Mouse (Mus musculus): ENCODE results near the gene Mutyh. TPM values are rescaled to one million over a fixed set of nuclear protein-coding genes. Genes with fewer than 3 reads are reported as not detected.
"Not testable (repeated sequence)": the region's sequence is repeated elsewhere in the genome, so short reads cannot be mapped to it uniquely, and the experiment has no call there.

The Mutyh gene
- polyA plus RNA-seq, 1 experiment from 2014 or later: 1.7 TPM

DNA sequence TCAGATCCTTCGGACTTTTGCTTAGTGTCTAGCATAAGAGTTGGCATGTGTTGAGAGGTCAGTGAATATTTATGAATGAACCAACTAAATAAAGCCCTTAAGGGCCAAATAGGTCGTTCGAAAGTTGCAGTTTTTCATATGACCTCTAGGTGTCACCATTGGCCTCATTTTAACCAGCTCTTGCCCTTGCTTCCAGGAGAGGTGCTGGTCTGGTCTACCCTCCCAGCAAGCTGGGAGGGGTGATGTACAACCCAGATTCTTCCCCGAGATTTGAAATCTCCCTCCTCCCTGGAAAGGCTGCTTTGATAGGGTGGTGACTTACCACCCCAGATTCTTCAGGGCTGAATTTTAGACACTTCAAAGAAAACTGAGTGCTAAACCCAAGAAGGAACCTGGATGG lies 20.3 kb downstream of the Mutyh start:
- H3K9me3 ChIP-seq (ENCODE audit: low read length): no peaks in the 10 kb centered on the region
- no peak overlapping the region for H3K4me2 ChIP-seq (ENCODE audit: low read depth, low read length)
- H3K4me1 ChIP-seq (ENCODE audit: insufficient read depth): peaks cover 7% of the 10 kb centered on the region
- H3K27me3 ChIP-seq (ENCODE audit: insufficient read depth, low read length): no peaks in the 10 kb centered on the region
- H3K9ac ChIP-seq (replicated peaks): no peak overlapping the region
- no peak for DNase-seq
- H3K27ac ChIP-seq (ENCODE audit: low read depth): no peak overlapping the region
- H3K4me3 ChIP-seq (ENCODE audit: low read depth, low read length): no peak overlapping the region
- peak; percentile 64 for ATAC-seq
- no peaks in the 10 kb centered on the region for H3K36me3 ChIP-seq (replicated peaks; ENCODE audit: insufficient read depth, low read length)
- TF ChIP-seq CTCF (IDR thresholded peaks at IDR 0.05; ENCODE audit: low read depth) (peak; percentile 83), EP300 (IDR thresholded peaks at IDR 0.05; ENCODE audit: low read depth) (no peak)
- WGBS (ENCODE audit: insufficient replicate concordance): 2% methylated on average over 4 of the region's 4 CpGs

DNA sequence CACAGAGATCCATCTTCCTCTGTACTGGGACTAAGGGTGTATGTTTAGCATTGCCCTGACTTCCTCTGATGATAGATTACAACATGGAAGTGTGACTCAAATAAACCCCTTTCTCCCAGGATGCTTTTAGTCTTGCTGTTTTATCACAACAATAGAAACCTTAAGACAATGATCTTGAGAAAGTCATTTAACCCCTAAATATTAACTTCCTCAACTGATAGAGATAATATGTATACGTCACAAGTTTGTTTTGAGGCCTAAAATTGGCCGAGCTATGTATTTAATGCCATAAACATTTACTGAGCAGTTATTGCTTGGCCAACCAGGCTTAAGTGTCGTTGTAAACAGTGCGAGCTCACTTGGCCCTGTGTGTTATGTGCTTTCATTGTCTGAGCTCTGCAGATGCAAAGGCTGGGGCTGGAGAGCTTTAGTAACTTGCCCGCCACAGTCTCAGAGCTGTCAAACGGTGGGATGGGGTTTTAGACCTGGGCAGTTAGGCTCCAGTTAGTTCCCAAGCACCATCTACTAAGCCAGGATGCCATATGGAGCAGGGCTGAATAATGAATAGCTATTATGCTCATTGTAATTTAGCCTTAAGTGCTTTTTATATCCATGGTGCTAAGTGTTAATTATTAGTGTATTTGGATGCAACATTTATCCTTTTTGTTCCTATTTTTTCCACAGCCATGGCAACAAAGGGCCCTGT lies 22.0 kb downstream of the Mutyh start:
- Histone ChIP-seq H3K27ac (ENCODE audit: low read depth) (no peak overlapping the region), H3K4me2 (ENCODE audit: low read depth, low read length) (no peak overlapping the region), H3K9me3 (ENCODE audit: low read length) (no peaks in the 10 kb centered on the region), H3K4me1 (ENCODE audit: insufficient read depth) (peaks cover 7% of the 10 kb centered on the region), H3K27me3 (ENCODE audit: insufficient read depth, low read length) (no peaks in the 10 kb centered on the region), H3K4me3 (ENCODE audit: low read depth, low read length) (no peak overlapping the region), H3K9ac (replicated peaks) (no peak overlapping the region), H3K36me3 (replicated peaks; ENCODE audit: insufficient read depth, low read length) (no peaks in the 10 kb centered on the region)
- TF ChIP-seq CTCF (IDR thresholded peaks at IDR 0.05; ENCODE audit: low read depth): no peak
- no peak for ATAC-seq
- WGBS (ENCODE audit: insufficient replicate concordance): 63% methylated on average over 6 of the region's 6 CpGs
- DNase-seq: no peak

DNA sequence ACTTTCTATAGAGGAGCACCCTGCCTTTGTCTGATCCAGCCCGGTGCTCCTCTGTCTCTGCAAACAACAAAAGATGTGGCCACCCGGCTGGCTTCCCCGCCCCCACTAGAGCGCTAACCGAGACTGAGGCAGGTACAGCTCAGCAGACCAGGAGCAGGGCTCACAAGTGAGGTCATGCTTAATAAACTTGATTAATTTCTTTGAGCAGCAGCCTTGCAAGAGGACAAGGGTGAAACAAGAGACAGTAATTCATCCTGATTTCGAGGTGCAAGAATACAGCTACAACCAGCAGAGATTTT lies 22.5 kb downstream of the Mutyh start:
- DNase-seq: no peak
- Histone ChIP-seq H3K9ac (replicated peaks) (no peak overlapping the region), H3K27ac (ENCODE audit: low read depth) (no peak overlapping the region), H3K27me3 (ENCODE audit: insufficient read depth, low read length) (no peaks in the 10 kb centered on the region), H3K36me3 (replicated peaks; ENCODE audit: insufficient read depth, low read length) (no peaks in the 10 kb centered on the region), H3K4me1 (ENCODE audit: insufficient read depth) (peaks cover 5% of the 10 kb centered on the region), H3K4me2 (ENCODE audit: low read depth, low read length) (no peak overlapping the region), H3K9me3 (ENCODE audit: low read length) (no peaks in the 10 kb centered on the region), H3K4me3 (ENCODE audit: low read depth, low read length) (no peak overlapping the region)
- TF ChIP-seq CTCF (IDR thresholded peaks at IDR 0.05; ENCODE audit: low read depth): no peak
- TF ChIP-seq EP300 (IDR thresholded peaks at IDR 0.05; ENCODE audit: low read depth): no peak
- WGBS (ENCODE audit: insufficient replicate concordance): 49% methylated on average over 6 of the region's 6 CpGs
- no peak for ATAC-seq

DNA sequence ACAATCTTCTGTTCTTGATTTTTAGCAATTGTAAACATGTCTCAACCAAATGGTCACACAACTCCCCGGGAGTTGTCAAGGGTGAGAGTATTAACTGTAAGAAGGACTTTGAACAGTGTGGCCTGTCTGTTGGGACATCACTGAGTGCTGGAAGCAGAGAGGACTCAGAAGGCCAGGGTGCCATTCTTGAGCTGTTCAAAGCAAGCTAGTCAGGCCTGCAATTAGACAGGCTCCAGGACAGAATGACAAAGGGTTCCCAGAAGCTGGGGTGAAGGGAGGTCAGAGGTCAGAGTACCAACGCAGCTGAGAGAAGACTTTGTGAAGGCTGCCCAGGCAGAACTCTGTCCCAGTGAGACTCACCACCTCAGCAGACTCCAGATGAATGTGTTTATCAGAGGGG lies 31.5 kb downstream of the Mutyh start:
- Histone ChIP-seq H3K9me3 (ENCODE audit: low read length) (no peaks in the 10 kb centered on the region), H3K4me1 (ENCODE audit: insufficient read depth) (no peaks in the 10 kb centered on the region), H3K9ac (replicated peaks) (no peak overlapping the region), H3K27me3 (ENCODE audit: insufficient read depth, low read length) (no peaks in the 10 kb centered on the region), H3K4me3 (ENCODE audit: low read depth, low read length) (no peak overlapping the region), H3K36me3 (replicated peaks; ENCODE audit: insufficient read depth, low read length) (no peaks in the 10 kb centered on the region), H3K27ac (ENCODE audit: low read depth) (no peak overlapping the region), H3K4me2 (ENCODE audit: low read depth, low read length) (no peak overlapping the region)
- ATAC-seq (no peak), DNase-seq (no peak)
- WGBS (ENCODE audit: insufficient replicate concordance): 42% methylated on average over 2 of the region's 2 CpGs
- no peak for TF ChIP-seq EP300 (IDR thresholded peaks at IDR 0.05; ENCODE audit: low read depth)
- TF ChIP-seq CTCF (IDR thresholded peaks at IDR 0.05; ENCODE audit: low read depth): no peak

DNA sequence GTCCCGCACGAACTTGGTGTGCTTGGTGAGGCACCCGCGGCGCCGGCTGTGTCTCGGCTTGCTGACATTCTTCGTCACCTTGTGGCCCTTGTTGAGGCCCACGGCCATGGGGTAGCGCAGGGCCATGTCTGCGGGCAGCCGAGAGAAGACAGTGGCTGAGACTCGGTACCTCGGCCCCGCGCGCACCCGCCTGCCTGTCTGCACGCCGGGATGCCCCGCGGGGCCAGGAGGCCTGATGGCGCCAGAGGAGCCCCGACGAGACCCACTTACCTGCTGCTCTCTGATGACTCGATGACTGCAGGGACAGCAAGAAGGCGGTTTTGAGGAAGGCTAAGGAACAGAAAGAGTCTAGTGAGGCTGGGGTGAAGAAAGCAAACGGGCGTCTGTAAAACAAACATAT lies 32.6 kb downstream of the Mutyh start:
- not testable (repeated sequence) for ATAC-seq; H3K9me3 ChIP-seq (ENCODE audit: low read length); H3K4me2 ChIP-seq (ENCODE audit: low read depth, low read length); DNase-seq; H3K9ac ChIP-seq (replicated peaks); H3K27me3 ChIP-seq (ENCODE audit: insufficient read depth, low read length); H3K4me1 ChIP-seq (ENCODE audit: insufficient read depth); H3K36me3 ChIP-seq (replicated peaks; ENCODE audit: insufficient read depth, low read length); H3K27ac ChIP-seq (ENCODE audit: low read depth); H3K4me3 ChIP-seq (ENCODE audit: low read depth, low read length)
- WGBS (ENCODE audit: insufficient replicate concordance): 33% methylated on average over 19 of the region's 29 CpGs

DNA sequence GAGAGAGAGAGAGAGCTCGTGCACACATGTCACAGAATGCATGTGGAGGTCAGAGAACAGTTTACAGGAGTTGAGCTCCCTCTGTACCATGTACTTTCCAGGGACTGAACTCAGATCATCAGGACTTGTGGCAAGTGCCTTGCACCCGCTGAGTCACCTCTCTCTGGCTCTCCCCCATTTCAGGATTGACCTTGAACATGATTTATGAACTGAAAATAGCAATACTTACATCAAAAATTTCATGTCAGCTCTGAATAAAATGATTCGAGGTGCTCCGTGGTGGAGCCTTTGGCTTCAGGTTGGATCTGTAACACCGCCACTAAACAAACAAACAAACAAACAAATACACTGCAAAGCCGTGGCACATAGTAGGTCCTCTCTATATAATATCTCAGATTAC lies 33.3 kb downstream of the Mutyh start:
- no peak for ATAC-seq
- Histone ChIP-seq H3K9me3 (ENCODE audit: low read length) (peaks cover 3% of the 10 kb centered on the region; the same call in 1 of the 2 replicates), H3K27ac (ENCODE audit: low read depth) (no peak overlapping the region)

DNA sequence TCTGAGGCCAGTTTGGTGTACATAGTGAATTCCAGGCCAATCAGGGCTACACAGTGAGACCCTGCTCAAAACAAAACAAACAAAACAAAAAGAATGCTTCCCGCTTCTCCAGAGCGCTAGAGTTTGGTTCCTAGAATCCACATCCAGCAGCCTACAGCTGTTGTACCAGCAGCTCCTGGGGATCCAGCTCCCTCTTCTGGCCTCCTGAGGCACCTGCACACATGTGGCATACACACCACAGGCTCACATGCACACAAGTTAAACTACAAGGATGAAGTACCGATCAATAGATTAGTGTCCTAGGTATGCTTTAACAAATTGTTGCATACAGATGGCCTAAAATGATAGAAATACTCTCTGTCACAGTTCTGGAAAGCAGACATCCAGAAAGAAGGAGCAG lies 36.8 kb downstream of the Mutyh start:
- Histone ChIP-seq H3K36me3 (replicated peaks; ENCODE audit: insufficient read depth, low read length) (no peaks in the 10 kb centered on the region), H3K4me1 (ENCODE audit: insufficient read depth) (no peaks in the 10 kb centered on the region), H3K4me2 (ENCODE audit: low read depth, low read length) (no peak overlapping the region), H3K27ac (ENCODE audit: low read depth) (no peak overlapping the region), H3K9ac (replicated peaks) (no peak overlapping the region), H3K9me3 (ENCODE audit: low read length) (peaks cover 3% of the 10 kb centered on the region; the same call in 1 of the 2 replicates), H3K4me3 (ENCODE audit: low read depth, low read length) (no peak overlapping the region), H3K27me3 (ENCODE audit: insufficient read depth, low read length) (no peaks in the 10 kb centered on the region)
- DNase-seq (no peak), ATAC-seq (no peak)
- no peak for TF ChIP-seq CTCF (IDR thresholded peaks at IDR 0.05; ENCODE audit: low read depth)
- no peak for TF ChIP-seq EP300 (IDR thresholded peaks at IDR 0.05; ENCODE audit: low read depth)
- WGBS (ENCODE audit: insufficient replicate concordance): 87% methylated on average over 3 of the region's 3 CpGs

More for the DNA sequence above, 33.3 kb downstream of the Mutyh start:
- no peak overlapping the region for H3K4me2 ChIP-seq (ENCODE audit: low read depth, low read length)
- no peak overlapping the region for H3K9ac ChIP-seq (replicated peaks)
- no peaks in the 10 kb centered on the region for H3K27me3 ChIP-seq (ENCODE audit: insufficient read depth, low read length)
- no peak overlapping the region for H3K4me3 ChIP-seq (ENCODE audit: low read depth, low read length)
- DNase-seq: no peak
- 80% methylated on average over 6 of the region's 6 CpGs for WGBS (ENCODE audit: insufficient replicate concordance)
- no peak for TF ChIP-seq EP300 (IDR thresholded peaks at IDR 0.05; ENCODE audit: low read depth)
- H3K4me1 ChIP-seq (ENCODE audit: insufficient read depth): no peaks in the 10 kb centered on the region
- no peaks in the 10 kb centered on the region for H3K36me3 ChIP-seq (replicated peaks; ENCODE audit: insufficient read depth, low read length)
